Mouse (Mus musculus): ENCODE results near the gene Cacna1c.

DNA sequence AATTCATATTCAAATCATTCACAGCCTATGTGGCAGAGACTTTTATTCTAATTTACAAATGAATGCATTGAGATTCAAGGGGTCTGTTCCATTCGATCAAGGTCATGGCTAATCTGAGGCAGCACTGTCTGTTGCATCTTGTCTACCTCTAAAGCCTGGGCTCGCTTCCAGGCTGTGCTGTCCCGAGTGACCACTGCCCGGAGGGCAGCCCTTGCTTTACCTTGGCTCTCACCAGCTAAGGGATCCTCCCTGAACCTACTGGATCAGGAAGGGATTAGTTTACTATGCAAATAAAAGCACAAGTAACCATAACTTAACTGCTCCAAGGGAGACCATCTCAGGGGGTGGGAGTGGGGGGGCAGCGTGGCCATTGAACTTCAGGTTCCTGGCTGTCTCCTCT lies 334.1 kb downstream of the Cacna1c start:
- TF ChIP-seq GATA1 (IDR thresholded peaks at IDR 0.05; ENCODE audit: borderline replicate concordance, low read length) (no peak), FLI1 (IDR thresholded peaks at IDR 0.05; ENCODE audit: low read length) (no peak)

All from megakaryocyte, embryonic 14.5 days (primary cell).